Mouse (Mus musculus) neural tube, embryonic 14.5 days (tissue): ENCODE measurements around the gene Shpk. TPM values are rescaled to one million over a fixed set of nuclear protein-coding genes. Genes with fewer than 3 reads are reported as not detected.

Experiments
- ATAC-seq: fragments of 200-750 bp; cut with Nextera tagmentation; 2 replicates; pipeline ENCODE4 v1.8.0; 2017; ENCODE audit warnings: low read depth, mild to moderate bottlenecking, moderate TSS enrichment, moderate library complexity
- H3K27ac ChIP-seq: fragments of 300-500 bp; sonication (generic); 2 replicates; pipeline ENCODE4 v1.5.1; 2014; ENCODE audit warnings: low read depth, mild to moderate bottlenecking, control low read depth, low read length, moderate library complexity, mixed read lengths
- H3K27me3 ChIP-seq: fragments of 300-500 bp; sonication (generic); 2 replicates; pipeline ENCODE4 v1.6.1; 2014; ENCODE audit warnings: low read length; ENCODE audit not compliant: control insufficient read depth, insufficient read depth
- H3K36me3 ChIP-seq: fragments of 300-500 bp; sonication (generic); 2 replicates; pipeline ENCODE4 v1.6.1; 2014; ENCODE audit warnings: low read length, mixed read lengths; ENCODE audit not compliant: control insufficient read depth, insufficient read depth
- H3K4me1 ChIP-seq: fragments of 300-500 bp; sonication (generic); 2 replicates; pipeline ENCODE4 v1.6.1; 2014; ENCODE audit warnings: low read length; ENCODE audit not compliant: control insufficient read depth, insufficient read depth
- H3K4me2 ChIP-seq: fragments of 300-500 bp; sonication (generic); 2 replicates; pipeline ENCODE4 v1.6.1; 2014; ENCODE audit warnings: mild to moderate bottlenecking, low read depth, low read length, control low read depth
- H3K4me3 ChIP-seq: fragments of 300-500 bp; sonication (generic); 2 replicates; pipeline ENCODE4 v1.5.1; 2014; ENCODE audit warnings: low read depth, low read length, control low read depth, mixed read lengths
- H3K9ac ChIP-seq: fragments of 300-500 bp; sonication (generic); replicated peaks from 2 replicates; pipeline ENCODE4 v1.6.1; 2014; ENCODE audit warnings: low read depth, mild to moderate bottlenecking, control low read depth, low read length, mixed read lengths
- H3K9me3 ChIP-seq: fragments of 300-500 bp; sonication (generic); 2 replicates; pipeline ENCODE4 v1.6.1; 2016; ENCODE audit warnings: low read length; ENCODE audit not compliant: control insufficient read depth
- WGBS: fragments of 180-500 bp; shearing (Covaris S2); extraction: QIAGEN DNeasy Blood & Tissue Kit; methylation state at CpG from one replicate; pipeline ENCODE4 v1.1.7; 2014; 5-methylcytosine and 5-hydroxymethylcytosine counted together
- polyA plus RNA-seq: library from polyadenylated mRNA; unstranded; fragments of >200 nt; fragmentation: Nextera tagmentation; extraction: Ambion mirVana; gene quantifications from 2 replicates; pipeline ENCODE4 v1.2.1, GENCODE M21; 2014

Gene Shpk
- polyA plus RNA-seq, 1 experiment from 2014 or later: 1.6 TPM

DNA sequence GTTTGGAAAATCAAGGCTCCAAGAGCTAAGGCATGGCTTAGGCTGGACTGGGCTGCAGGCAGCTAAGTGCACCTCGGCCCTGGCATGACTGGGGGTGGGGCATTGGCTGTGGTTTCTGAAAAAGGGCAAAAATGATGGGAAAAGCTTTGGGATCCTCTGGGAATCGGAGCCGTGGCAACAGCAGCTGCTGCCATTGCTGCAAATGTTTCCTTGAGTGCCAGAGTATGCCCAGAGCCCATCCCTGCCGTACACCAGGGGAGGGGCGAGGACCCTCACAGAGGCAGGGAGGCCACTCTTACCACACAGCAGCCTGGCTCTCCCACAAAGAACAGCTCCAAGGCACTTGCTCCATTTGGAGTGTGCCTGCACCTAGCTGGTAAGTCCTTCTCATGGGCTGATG, 34.7 kb downstream of the Shpk start, which contains the start of gene Trpv1:
Gene Trpv1 (plus strand): TSS at position 301 of the 400 bp plus-strand sequence.
- Histone ChIP-seq H3K9me3 (no peaks in the 10 kb centered on the region), H3K27me3 (no peaks in the 10 kb centered on the region), H3K4me2 (no peak within 1 kb of the TSS), H3K4me3 (no peak within 1 kb of the TSS), H3K9ac (no peak within 1 kb of the TSS), H3K27ac (no peak within 1 kb of the TSS), H3K36me3 (no peaks in the 10 kb centered on the region), H3K4me1 (no peaks in the 10 kb centered on the region)
- 79% methylated on average over 5 of the region's 5 CpGs for WGBS
- ATAC-seq: peak; percentile 49; the same call in 1 of the 2 replicates

- Histone ChIP-seq H3K4me1 (no peaks in the 10 kb centered on the region), H3K36me3 (no peaks in the 10 kb centered on the region), H3K4me3 (no peak overlapping the region), H3K9me3 (no peaks in the 10 kb centered on the region), H3K4me2 (no peak overlapping the region), H3K27ac (no peak overlapping the region), H3K9ac (no peak overlapping the region), H3K27me3 (no peaks in the 10 kb centered on the region)
- WGBS: 52% methylated on average over 5 of the region's 5 CpGs
- no peak for ATAC-seq
Observed at GRCm38 (mm10) chr11:73235990-73236701, 36.9 kb downstream of the Shpk start.

DNA sequence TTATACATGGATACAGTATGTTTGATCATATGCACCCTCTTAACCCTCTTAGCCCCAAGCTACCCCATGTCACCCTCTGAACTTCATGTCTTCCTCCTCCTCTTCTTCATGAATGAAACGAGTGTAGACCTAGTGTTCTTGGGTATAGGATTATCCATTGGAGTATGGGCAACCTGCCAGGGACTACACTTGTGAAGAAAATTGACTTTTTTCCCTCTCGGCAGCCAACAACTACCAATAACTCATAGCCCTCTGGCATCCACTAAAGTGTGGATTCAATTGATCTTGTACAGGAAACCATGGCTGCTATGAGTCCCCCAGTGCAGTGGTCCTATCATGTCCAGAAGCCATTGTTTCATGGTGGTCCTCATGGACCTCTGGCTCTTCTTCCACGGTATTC, 37.5 kb downstream of the Shpk start:
- 64% methylated on average over 3 of the region's 3 CpGs for WGBS
- no peak overlapping the region for H3K4me3 ChIP-seq
- ATAC-seq: no peak

DNA sequence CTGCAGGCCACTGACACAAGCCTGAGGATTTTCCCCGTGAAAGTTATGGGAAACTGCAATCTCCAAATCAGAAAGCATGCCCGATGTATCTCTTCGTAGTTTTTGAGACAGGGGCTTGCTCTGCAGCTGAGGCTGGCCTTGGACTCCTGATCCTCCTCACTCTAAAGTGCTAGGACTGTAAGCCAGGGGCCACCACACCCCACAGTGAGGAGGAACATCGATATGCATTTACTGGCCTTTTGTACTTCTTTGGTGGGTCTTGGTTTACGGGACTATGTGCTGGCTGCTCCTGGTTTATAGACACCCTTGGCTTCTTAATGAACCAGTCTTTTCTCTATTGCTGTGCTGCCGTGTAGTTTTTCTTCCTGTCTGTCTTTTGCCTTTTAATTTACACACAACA, 42.9 kb downstream of the Shpk start:
- Histone ChIP-seq H3K36me3 (no peaks in the 10 kb centered on the region), H3K27ac (no peak overlapping the region), H3K4me2 (no peak overlapping the region), H3K4me1 (no peaks in the 10 kb centered on the region), H3K4me3 (no peak overlapping the region), H3K9me3 (no peaks in the 10 kb centered on the region), H3K9ac (no peak overlapping the region), H3K27me3 (no peaks in the 10 kb centered on the region)
- no peak for ATAC-seq
- WGBS: 61% methylated on average over 6 of the region's 6 CpGs

More for the DNA sequence above, 37.5 kb downstream of the Shpk start:
- Histone ChIP-seq H3K27me3 (no peaks in the 10 kb centered on the region), H3K4me2 (no peak overlapping the region), H3K9ac (no peak overlapping the region), H3K36me3 (no peaks in the 10 kb centered on the region), H3K9me3 (no peaks in the 10 kb centered on the region), H3K27ac (no peak overlapping the region), H3K4me1 (no peaks in the 10 kb centered on the region)

- no peak for ATAC-seq
Observed at GRCm38 (mm10) chr11:73242777-73243176, 43.5 kb downstream of the Shpk start.

GRCm38 (mm10) chr11:73257362-73257945, 58.2 kb downstream of the Shpk start:
- 72% methylated on average over 4 of the region's 4 CpGs for WGBS

More at GRCm38 (mm10) chr11:73242777-73243176, 43.5 kb downstream of the Shpk start:
- Histone ChIP-seq H3K27ac (no peak overlapping the region), H3K36me3 (no peaks in the 10 kb centered on the region), H3K4me1 (no peaks in the 10 kb centered on the region), H3K27me3 (no peaks in the 10 kb centered on the region), H3K9ac (no peak overlapping the region), H3K4me2 (no peak overlapping the region), H3K4me3 (no peak overlapping the region), H3K9me3 (no peaks in the 10 kb centered on the region)
- 81% methylated on average over 4 of the region's 4 CpGs for WGBS

DNA sequence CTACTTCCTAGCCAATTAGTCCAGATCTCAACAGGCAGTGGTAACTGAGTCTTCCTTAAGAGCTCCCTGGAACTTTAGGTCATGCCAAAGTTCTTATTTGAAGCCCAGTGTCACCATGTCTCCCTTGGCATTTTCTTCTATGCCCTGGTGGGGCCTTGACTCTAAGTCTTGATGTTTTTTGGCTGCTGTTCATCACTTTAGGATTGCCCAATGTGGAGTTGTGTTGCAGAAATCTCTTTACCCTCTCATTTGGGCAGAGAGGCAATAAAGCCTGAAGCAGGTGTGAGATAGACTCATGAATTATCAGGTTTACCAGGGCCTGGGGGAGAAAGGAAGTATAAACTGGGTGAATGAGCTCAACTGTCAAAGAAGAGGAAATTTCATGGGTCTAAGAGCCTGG, 59.4 kb downstream of the Shpk start:
- Histone ChIP-seq H3K9ac (no peak overlapping the region), H3K36me3 (no peaks in the 10 kb centered on the region), H3K27me3 (no peaks in the 10 kb centered on the region), H3K27ac (no peak overlapping the region), H3K9me3 (no peaks in the 10 kb centered on the region), H3K4me3 (no peak overlapping the region), H3K4me2 (no peak overlapping the region), H3K4me1 (no peaks in the 10 kb centered on the region)
- no peak for ATAC-seq

More at GRCm38 (mm10) chr11:73257362-73257945, 58.2 kb downstream of the Shpk start:
- H3K36me3 ChIP-seq: no peaks in the 10 kb centered on the region
- H3K27ac ChIP-seq: no peak overlapping the region
- H3K9ac ChIP-seq: no peak overlapping the region
- no peak overlapping the region for H3K4me3 ChIP-seq
- H3K4me2 ChIP-seq: no peak overlapping the region
- ATAC-seq: no peak
- no peaks in the 10 kb centered on the region for H3K27me3 ChIP-seq
- no peaks in the 10 kb centered on the region for H3K4me1 ChIP-seq
- H3K9me3 ChIP-seq: no peaks in the 10 kb centered on the region

DNA sequence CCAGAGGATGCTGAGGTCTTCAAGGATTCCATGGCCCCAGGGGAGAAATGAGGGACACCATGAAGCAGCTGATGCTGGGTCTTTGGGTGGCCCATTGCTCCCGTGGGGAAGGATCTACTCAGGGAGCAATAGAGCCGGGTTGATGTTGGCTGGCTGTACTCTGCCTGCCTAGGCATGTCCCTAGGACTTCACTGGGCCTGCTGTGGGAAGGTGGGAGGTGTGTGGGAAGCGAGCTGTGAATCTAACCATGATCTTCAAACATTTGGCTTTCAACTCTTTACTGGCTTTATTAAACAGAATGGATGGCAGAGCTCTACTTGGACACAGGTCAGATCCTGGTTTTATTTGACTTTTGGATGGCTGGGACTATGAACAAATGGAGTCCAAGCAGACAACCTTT, 61.2 kb downstream of the Shpk start:
- Histone ChIP-seq H3K9ac (no peak overlapping the region), H3K4me2 (no peak overlapping the region), H3K4me1 (no peaks in the 10 kb centered on the region), H3K27me3 (no peaks in the 10 kb centered on the region), H3K4me3 (no peak overlapping the region), H3K27ac (no peak overlapping the region), H3K36me3 (no peaks in the 10 kb centered on the region), H3K9me3 (no peaks in the 10 kb centered on the region)
- 74% methylated on average over 3 of the region's 3 CpGs for WGBS
- no peak for ATAC-seq

- Histone ChIP-seq H3K4me3 (no peak overlapping the region), H3K4me2 (no peak overlapping the region), H3K27ac (no peak overlapping the region), H3K9ac (no peak overlapping the region), H3K27me3 (no peaks in the 10 kb centered on the region), H3K9me3 (no peaks in the 10 kb centered on the region), H3K4me1 (no peaks in the 10 kb centered on the region), H3K36me3 (no peaks in the 10 kb centered on the region)
- WGBS: 83% methylated on average over 1 of the region's 1 CpGs
- no peak for ATAC-seq
Observed at GRCm38 (mm10) chr11:73261385-73261784, 62.1 kb downstream of the Shpk start.
